8 mouse cellular contexts compared by ENCODE assay signal in genomic region chr3:114903924-114904438, GRCm38 (mm10). TPM values are rescaled to one million over a fixed set of nuclear protein-coding genes. Genes with fewer than 3 reads are reported as not detected.
DNase-seq lines count a peak whose midpoint lies in the region; ATAC-seq and TF ChIP-seq lines count a peak whose summit lies in the region.

TSS of gene Olfm3 (plus strand) at chr3:114904078.

- WGBS in heart, embryonic 12.5 days = 4% methylated on average over 21 of the region's 21 CpGs
- 7% methylated on average over 21 of the region's 21 CpGs for WGBS in liver, postnatal 0 days (ENCODE audit: insufficient replicate concordance)

- ATAC-seq in heart, embryonic 12.5 days (ENCODE audit: insufficient number of reproducible peaks, low FRiP score) = peak; percentile 51; the same call in 1 of the 2 replicates
- ATAC-seq in liver, postnatal 0 days = no peak

- no peaks in the 10 kb centered on the region for H3K36me3 ChIP-seq in heart, embryonic 12.5 days
- H3K36me3 ChIP-seq in liver, postnatal 0 days (replicated peaks; ENCODE audit: insufficient read depth, low read length) = no peaks in the 10 kb centered on the region

- H3K9ac ChIP-seq in heart, embryonic 12.5 days = no peak within 1 kb of the TSS
- no peak within 1 kb of the TSS for H3K9ac ChIP-seq in liver, postnatal 0 days (replicated peaks)

- H3K9me3 ChIP-seq in heart, embryonic 12.5 days (replicated peaks) = no peaks in the 10 kb centered on the region
- H3K9me3 ChIP-seq in liver, postnatal 0 days (ENCODE audit: low read length) = no peaks in the 10 kb centered on the region

- H3K27me3 ChIP-seq in heart, embryonic 12.5 days (replicated peaks) = no peaks in the 10 kb centered on the region
- H3K27me3 ChIP-seq in liver, postnatal 0 days (ENCODE audit: insufficient read depth, low read length) = no peaks in the 10 kb centered on the region

- no peak for TF ChIP-seq CTCF in cortical plate, adult 2 months (IDR thresholded peaks at IDR 0.05; ENCODE audit: extremely low read depth, insufficient read depth, low read length)
- no peak for TF ChIP-seq CTCF in liver, postnatal 0 days (IDR thresholded peaks at IDR 0.05; ENCODE audit: low read depth)

- H3K4me2 ChIP-seq in heart, embryonic 12.5 days = peak within 1 kb of the TSS; percentile 63
- no peak within 1 kb of the TSS for H3K4me2 ChIP-seq in liver, postnatal 0 days (ENCODE audit: low read depth, low read length)

- TF ChIP-seq POLR2A in cortical plate, adult 2 months (IDR thresholded peaks at IDR 0.05; ENCODE audit: extremely low read depth, insufficient read depth, low read length) = no peak

- DNase-seq in urinary bladder, postnatal 25 days (ENCODE audit: low spot score) = peak; percentile 4
- DNase-seq in urinary bladder, adult 18-20 months (ENCODE audit: low spot score in 2 of 2) = no peak
- DNase-seq in kidney, postnatal 14 days = peak; percentile 38
- peak; percentile 16 for DNase-seq in liver, postnatal 0 days
- DNase-seq in right cerebral cortex, postnatal 25 days = peak; percentile 60
- no peak for DNase-seq in gastrocnemius, postnatal 14 days

- no peak within 1 kb of the TSS for H3K27ac ChIP-seq in cortical plate, adult 2 months (ENCODE audit: insufficient read depth, low read length)
- H3K27ac ChIP-seq in heart, embryonic 12.5 days (ENCODE audit: poor library complexity, severe bottlenecking) = no peak within 1 kb of the TSS
- H3K27ac ChIP-seq in liver, postnatal 0 days (ENCODE audit: low read depth) = no peak within 1 kb of the TSS

- TF ChIP-seq EP300 in liver, postnatal 0 days (IDR thresholded peaks at IDR 0.05; ENCODE audit: low read depth) = no peak

- no peaks in the 10 kb centered on the region for H3K4me1 ChIP-seq in cortical plate, adult 2 months (ENCODE audit: control insufficient read depth, insufficient read depth, low read length)
- H3K4me1 ChIP-seq in heart, embryonic 12.5 days (replicated peaks) = peaks cover 8% of the 10 kb centered on the region; the same call in 1 of the 2 replicates
- H3K4me1 ChIP-seq in liver, postnatal 0 days (ENCODE audit: insufficient read depth) = no peaks in the 10 kb centered on the region

- H3K4me3 ChIP-seq in cortical plate, adult 2 months (ENCODE audit: insufficient read depth, low read length) = peak within 1 kb of the TSS; percentile 75
- peak within 1 kb of the TSS; percentile 14 for H3K4me3 ChIP-seq in heart, embryonic 12.5 days
- no peak within 1 kb of the TSS for H3K4me3 ChIP-seq in liver, postnatal 0 days (ENCODE audit: low read depth, low read length)

- intact Hi-C loops in gastrocnemius, postnatal 14 days (cut with DNase I; ENCODE audit: low total_unique reads) = loop anchor here (2.0 kb wide), 1 partner anchor 23 kb away; no protein-coding TSS in a partner anchor

RNA-seq across cellular contexts. Expression of gene Olfm3, which starts in this region (rescaled TPM):
- polyA plus RNA-seq in cortical plate, adult 2 months (2012; rRNA removed) = 10.8 and 12.3 TPM in 2 replicates
- not detected in 2 replicates for polyA plus RNA-seq in heart, embryonic 12.5 days (2016; fragmentation: Nextera tagmentation; extraction: Ambion mirVana)
- 0.05 TPM in 1 of 2 replicates, not detected in the other for polyA plus RNA-seq in liver, postnatal 0 days (2015; fragmentation: Nextera tagmentation; extraction: Ambion mirVana)
- not detected for total RNA-seq in gastrocnemius, postnatal 14 days (2021)

Comparison
In these comparisons a context has a peak if more than half of its experiments do, and no peak if none do; other contexts are left out.
1. RNA of gene Olfm3 (polyA plus RNA-seq): 10.8 to 12.3 TPM in cortical plate, adult 2 months; 0.05 TPM in liver, postnatal 0 days and not detected in heart, embryonic 12.5 days; every median in the first group is over 10 times any median in the second.
2. DNase-seq: peak in urinary bladder, postnatal 25 days (single experiment), kidney, postnatal 14 days (single experiment) and right cerebral cortex, postnatal 25 days (single experiment); none in urinary bladder, adult 18-20 months (0 of 2) and gastrocnemius, postnatal 14 days (single experiment).
3. Peak in ATAC-seq, H3K4me3 ChIP-seq and H3K4me2 ChIP-seq in heart, embryonic 12.5 days; RNA of the gene not detected or under 1 TPM.
4. Peak in DNase-seq in liver, postnatal 0 days; RNA of the gene not detected or under 1 TPM.